Mouse (Mus musculus) T-helper 17 cell (primary cell): ENCODE measurements around the gene Jchain.

Experiments used
- in situ Hi-C, 2 experiments: fragments of 300-600 bp; cut with MboI, MseI; formaldehyde crosslinking; loops; 1 replicate in 1 of 2; 2 replicates in 1 of 2; pipeline ENCODE4 v1.15.1; 2025; ENCODE audit warnings: high pct_unique_total_duplicates in 2 of 2

The Jchain gene

DNA sequence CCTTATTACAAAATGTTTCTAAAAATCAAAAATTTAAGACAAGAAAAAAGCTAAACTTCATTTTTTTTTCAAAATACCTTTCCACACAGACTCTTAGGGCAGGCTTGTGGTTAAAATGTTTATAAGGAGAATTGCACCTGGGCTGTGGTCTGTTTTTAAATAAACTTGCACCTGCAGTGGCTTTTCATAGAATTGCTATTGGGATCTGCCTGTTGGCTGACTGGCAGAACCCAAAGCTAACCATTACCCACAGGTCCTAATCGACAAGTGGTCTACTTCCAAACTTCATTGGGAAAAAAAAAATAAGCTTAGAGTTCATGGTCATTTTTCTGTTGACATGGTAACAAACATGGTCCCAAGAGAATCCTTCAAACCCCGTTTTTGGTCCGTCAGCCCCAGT, 7.0 kb upstream of the Jchain start:
- in situ Hi-C loops: no loop called here

DNA sequence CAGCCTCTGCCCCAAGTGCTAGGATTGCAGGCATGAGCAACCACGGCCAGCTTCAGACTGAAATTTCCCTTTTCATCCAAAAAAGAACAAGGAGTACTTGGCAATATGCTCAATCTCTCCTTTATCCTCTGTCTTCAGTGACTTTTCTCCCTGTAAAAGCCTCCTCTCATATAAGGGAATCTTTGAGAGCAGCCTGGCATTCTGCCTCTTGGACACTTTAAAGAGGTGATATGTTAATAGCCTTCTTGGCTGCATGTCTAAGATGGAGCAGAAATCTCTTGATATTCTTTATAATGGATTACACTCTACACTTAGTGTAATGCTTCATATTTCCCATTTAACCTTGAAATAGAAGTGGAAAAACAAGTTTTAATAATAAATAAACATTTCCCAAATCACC, 3.2 kb upstream of the Jchain start:
- in situ Hi-C loops: no loop called here

- in situ Hi-C loops: no loop called here
Measured at GRCm38 (mm10) chr5:88519232-88519631, 8.5 kb downstream of the Jchain start.

DNA sequence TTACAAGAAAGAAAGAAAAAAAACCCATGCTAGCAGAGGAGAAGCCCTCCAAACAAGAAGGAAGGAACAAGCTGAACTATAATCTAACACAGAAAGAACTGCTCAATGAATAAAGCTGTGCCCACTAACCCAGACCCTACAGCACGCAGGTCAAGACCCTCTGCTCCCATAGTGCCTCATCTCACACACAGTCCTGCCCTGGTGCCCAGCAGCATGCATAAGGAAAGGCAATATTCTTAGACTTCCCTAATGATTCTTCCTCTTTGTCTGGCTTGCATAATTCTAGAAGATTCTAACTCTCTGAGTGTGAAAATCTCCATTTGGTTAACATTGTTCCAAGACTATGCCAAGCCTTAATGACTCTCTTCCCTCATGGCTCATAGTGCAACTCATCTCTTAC, 18.7 kb downstream of the Jchain start:
- in situ Hi-C loops: no loop called here

DNA sequence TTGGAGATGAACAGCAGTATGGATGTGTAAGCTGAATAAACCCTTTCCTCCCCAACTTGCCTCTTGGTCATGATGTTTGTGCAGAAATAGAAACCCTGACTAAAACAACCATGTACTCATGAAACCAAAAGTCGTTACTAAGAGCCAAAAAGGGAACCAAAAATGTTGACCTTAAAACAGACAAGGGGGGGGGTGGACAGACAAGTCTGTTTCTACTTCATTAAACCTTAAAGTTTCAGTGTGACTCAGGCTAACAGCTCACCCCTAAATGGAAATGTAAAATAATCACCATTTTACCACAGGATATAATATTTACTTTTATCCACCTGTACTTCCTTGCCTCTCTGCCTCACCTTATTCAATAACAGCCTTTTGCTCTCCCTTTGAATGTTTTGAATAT, 19.1 kb downstream of the Jchain start:
- in situ Hi-C loops: no loop called here

DNA sequence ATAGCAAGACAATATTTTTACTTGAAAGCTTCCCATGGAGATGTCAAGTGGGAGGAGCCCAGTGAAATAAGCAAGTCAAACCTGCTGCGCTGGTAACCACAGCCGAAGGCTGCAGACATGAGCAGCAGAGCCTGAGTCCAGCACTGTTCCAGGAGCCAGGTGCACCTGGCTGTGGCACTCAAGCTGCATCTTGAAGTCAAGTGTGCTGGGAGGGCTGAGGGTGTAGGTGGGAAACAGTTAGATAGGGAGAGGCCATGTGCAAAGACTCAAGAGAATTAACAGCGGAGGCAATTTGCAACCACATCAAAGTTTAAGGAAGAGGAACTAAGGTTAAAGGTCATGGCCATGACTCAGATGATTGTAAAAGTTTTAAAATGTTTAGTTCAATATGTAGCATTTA, 27.9 kb downstream of the Jchain start:
- in situ Hi-C loops: no loop called here

GRCm38 (mm10) chr5:88491111-88491510, 36.6 kb downstream of the Jchain start:
- in situ Hi-C loops: no loop called here

GRCm38 (mm10) chr5:88489004-88489403, 38.7 kb downstream of the Jchain start:
- in situ Hi-C loops: no loop called here

DNA sequence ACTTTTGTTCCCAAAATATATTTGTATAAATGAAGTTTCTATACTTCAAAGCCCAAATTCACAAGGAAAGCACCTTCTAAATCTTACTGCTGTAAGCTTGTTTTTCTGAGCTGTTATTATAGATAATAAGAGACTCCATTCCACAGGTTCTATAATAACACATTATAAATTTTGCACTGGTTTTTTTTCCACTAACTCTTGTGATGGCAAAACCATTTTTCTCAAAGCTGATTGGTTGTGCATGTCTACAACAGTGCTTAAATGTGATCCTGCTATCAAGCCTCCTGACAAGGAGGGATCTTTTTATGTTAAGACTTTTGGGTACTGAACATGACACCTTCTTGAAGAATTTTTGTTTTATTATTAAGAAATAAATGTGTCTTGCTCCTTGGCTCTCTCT, 40.0 kb downstream of the Jchain start, which contains the start of gene Enam:
Gene Enam, plus strand, starts transcription at position 301 of the 400 bp plus-strand sequence.
- in situ Hi-C loops: no loop called here
